Mouse (Mus musculus): ENCODE data around the gene Ces2h.

DNA sequence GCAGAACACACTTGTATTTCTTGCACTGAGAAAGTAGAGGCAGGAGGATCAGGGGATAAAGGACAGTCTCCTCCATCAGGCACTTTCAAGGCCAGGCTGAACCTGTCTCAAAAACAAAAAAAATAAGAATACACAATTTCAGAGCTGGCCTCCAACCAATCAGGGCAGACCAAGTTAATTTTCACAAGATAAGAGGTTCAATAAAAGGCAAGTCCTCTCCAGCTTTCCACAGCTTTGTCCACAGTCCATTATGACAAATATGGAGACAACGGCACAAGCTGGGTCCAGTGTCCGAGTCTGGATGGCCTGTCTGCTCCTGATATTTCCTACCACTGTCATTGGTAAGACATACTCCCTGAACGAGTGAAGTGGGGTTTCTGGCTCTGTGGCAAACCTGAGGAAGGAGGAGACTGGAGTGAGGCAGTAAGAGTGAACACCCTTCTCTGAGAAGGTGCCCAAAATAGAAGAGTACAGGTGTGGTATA, 47.8 kb downstream of the Ces2h start, which contains the start of gene Ces3a:
- TF ChIP-seq CTCF (IDR thresholded peaks at IDR 0.05; ENCODE audit: control insufficient read depth, insufficient read depth, insufficient read length) (no peak), USF1 (IDR thresholded peaks at IDR 0.05; ENCODE audit: low read depth) (no peak), CEBPB (IDR thresholded peaks at IDR 0.05; ENCODE audit: low read depth) (no peak), MYOG (IDR thresholded peaks at IDR 0.05; ENCODE audit: control insufficient read depth, extremely low read depth, insufficient read length) (no peak), MAX (IDR thresholded peaks at IDR 0.05) (no peak)

All from C2C12 (cell line).